Mouse (Mus musculus): ENCODE results near the gene Psap.

Gene Psap

GRCm38 (mm10) chr10:60263351-60263750 lies 14.1 kb upstream of the Psap start:
- DNase-seq (ENCODE audit: low spot score in 2 of 2), result no peak

GRCm38 (mm10) chr10:60265252-60265651 lies 12.2 kb upstream of the Psap start:
- no peak for DNase-seq (ENCODE audit: low spot score in 2 of 2)

- no peak for DNase-seq (ENCODE audit: low spot score in 2 of 2)
Measured at GRCm38 (mm10) chr10:60266842-60267401, 10.5 kb upstream of the Psap start.

GRCm38 (mm10) chr10:60268738-60269137 lies 8.7 kb upstream of the Psap start:
- no peak for DNase-seq (ENCODE audit: low spot score in 2 of 2)

GRCm38 (mm10) chr10:60269141-60270064 lies 8.0 kb upstream of the Psap start:
- DNase-seq (ENCODE audit: low spot score in 2 of 2), result no peak

- no peak for DNase-seq (ENCODE audit: low spot score in 2 of 2)
Measured at GRCm38 (mm10) chr10:60271015-60271414, 6.4 kb upstream of the Psap start.

- DNase-seq (ENCODE audit: low spot score in 2 of 2), result no peak
Measured at GRCm38 (mm10) chr10:60272241-60272640, 5.2 kb upstream of the Psap start.

GRCm38 (mm10) chr10:60273382-60273781 lies 4.0 kb upstream of the Psap start:
- DNase-seq (ENCODE audit: low spot score in 2 of 2), result no peak

GRCm38 (mm10) chr10:60278006-60278399 lies 576 bp downstream of the Psap start:
- no peak for DNase-seq (ENCODE audit: low spot score in 2 of 2)

- DNase-seq (ENCODE audit: low spot score in 2 of 2), result no peak
Measured at GRCm38 (mm10) chr10:60278786-60279185, 1.4 kb downstream of the Psap start.

GRCm38 (mm10) chr10:60279290-60279940 lies 2.0 kb downstream of the Psap start:
- DNase-seq (ENCODE audit: low spot score in 2 of 2), result no peak

- DNase-seq (ENCODE audit: low spot score in 2 of 2), result peak in 1 of 2 experiments; percentile 75
Measured at GRCm38 (mm10) chr10:60279941-60280301, 2.5 kb downstream of the Psap start.

GRCm38 (mm10) chr10:60280353-60280752 lies 2.9 kb downstream of the Psap start:
- no peak for DNase-seq (ENCODE audit: low spot score in 2 of 2)

GRCm38 (mm10) chr10:60281571-60282050 lies 4.2 kb downstream of the Psap start:
- DNase-seq (ENCODE audit: low spot score in 2 of 2), result no peak

- DNase-seq (ENCODE audit: low spot score in 2 of 2), result peak in 1 of 2 experiments; percentile 69
Measured at GRCm38 (mm10) chr10:60282116-60283014, 4.9 kb downstream of the Psap start.

GRCm38 (mm10) chr10:60284248-60284647 lies 6.8 kb downstream of the Psap start:
- DNase-seq (ENCODE audit: low spot score in 2 of 2), result no peak

GRCm38 (mm10) chr10:60284676-60285111 lies 7.3 kb downstream of the Psap start:
- no peak for DNase-seq (ENCODE audit: low spot score in 2 of 2)

- no peak for DNase-seq (ENCODE audit: low spot score in 2 of 2)
Measured at GRCm38 (mm10) chr10:60285183-60285582, 7.8 kb downstream of the Psap start.

GRCm38 (mm10) chr10:60285676-60286372 lies 8.4 kb downstream of the Psap start:
- DNase-seq (ENCODE audit: low spot score in 2 of 2), result no peak

GRCm38 (mm10) chr10:60286546-60286945 lies 9.1 kb downstream of the Psap start:
- DNase-seq (ENCODE audit: low spot score in 2 of 2), result no peak

GRCm38 (mm10) chr10:60287161-60287560 lies 9.7 kb downstream of the Psap start:
- no peak for DNase-seq (ENCODE audit: low spot score in 2 of 2)
